Mouse (Mus musculus) stomach, embryonic 14.5 days (tissue): ENCODE measurements around the gene Bcam. TPM values are rescaled to one million over a fixed set of nuclear protein-coding genes. Genes with fewer than 3 reads are reported as not detected.

Experiments used
- ATAC-seq: fragments of 200-750 bp; cut with Nextera tagmentation; 2 replicates; pipeline ENCODE4 v1.8.0; 2017; ENCODE audit warnings: low read depth, moderate TSS enrichment; ENCODE audit not compliant: insufficient number of reproducible peaks, insufficient read depth, low FRiP score
- H3K27ac ChIP-seq: fragments of 300-500 bp; sonication (generic); 2 replicates; pipeline ENCODE4 v1.5.1; 2014; ENCODE audit warnings: mild to moderate bottlenecking, low read length, moderate library complexity, mixed read lengths
- H3K27me3 ChIP-seq: fragments of 300-500 bp; sonication (generic); 2 replicates; pipeline ENCODE4 v1.6.1; 2014; ENCODE audit warnings: low read length, control low read depth, mixed read lengths; ENCODE audit not compliant: control insufficient read depth, insufficient read depth
- H3K36me3 ChIP-seq: fragments of 300-500 bp; sonication (generic); 2 replicates; pipeline ENCODE4 v1.6.1; 2014; ENCODE audit warnings: mild to moderate bottlenecking, control low read depth, low read length, moderate library complexity, mixed read lengths; ENCODE audit not compliant: control insufficient read depth, insufficient read depth
- H3K4me1 ChIP-seq: fragments of 300-500 bp; sonication (generic); 2 replicates; pipeline ENCODE4 v1.6.1; 2014; ENCODE audit warnings: low read length, control low read depth, mixed read lengths; ENCODE audit not compliant: control insufficient read depth, insufficient read depth
- H3K4me2 ChIP-seq: fragments of 300-500 bp; sonication (generic); replicated peaks from 2 replicates; pipeline ENCODE4 v1.6.1; 2014; ENCODE audit warnings: low read depth, low read length, control low read depth
- H3K4me3 ChIP-seq: fragments of 300-500 bp; sonication (generic); 2 replicates; pipeline ENCODE4 v1.5.1; 2014; ENCODE audit warnings: low read depth, low read length, control low read depth
- H3K9ac ChIP-seq: fragments of 300-500 bp; sonication (generic); replicated peaks from 2 replicates; pipeline ENCODE4 v1.6.1; 2014; ENCODE audit warnings: low read depth, mild to moderate bottlenecking, control low read depth, low read length, moderate library complexity, mixed read lengths
- H3K9me3 ChIP-seq: fragments of 300-500 bp; sonication (generic); 2 replicates; pipeline ENCODE4 v1.6.1; 2016; ENCODE audit warnings: low read depth, low read length, control low read depth; ENCODE audit not compliant: control insufficient read depth
- WGBS: fragments of 180-500 bp; shearing (Covaris S2); extraction: QIAGEN DNeasy Blood & Tissue Kit; methylation state at CpG from one replicate; pipeline ENCODE4 v1.1.7; 2014; 5-methylcytosine and 5-hydroxymethylcytosine counted together
- polyA plus RNA-seq: library from polyadenylated mRNA; unstranded; fragments of >200 nt; fragmentation: Nextera tagmentation; extraction: Ambion mirVana; gene quantifications from 2 replicates; pipeline ENCODE4 v1.2.1, GENCODE M21; 2014

Bcam gene
- polyA plus RNA-seq, 1 experiment from 2014 or later, result 156 TPM

- peak; percentile 60 for ATAC-seq
- H3K4me2 ChIP-seq, result peak overlapping the region; percentile 23
- H3K4me3 ChIP-seq, result no peak overlapping the region; the same call in 1 of the 2 replicates
- 12% methylated on average over 22 of the region's 22 CpGs for WGBS
- no peak overlapping the region for H3K9ac ChIP-seq
- H3K36me3 ChIP-seq, result no peaks in the 10 kb centered on the region
- H3K4me1 ChIP-seq, result peaks cover 10% of the 10 kb centered on the region; the same call in 1 of the 2 replicates
- H3K9me3 ChIP-seq, result no peaks in the 10 kb centered on the region
- no peaks in the 10 kb centered on the region; the same call in 1 of the 2 replicates for H3K27me3 ChIP-seq
- no peak overlapping the region for H3K27ac ChIP-seq
Measured at GRCm38 (mm10) chr7:19811114-19811513, 40.3 kb upstream of the Bcam start.

GRCm38 (mm10) chr7:19809369-19809768 lies 38.6 kb upstream of the Bcam start:
- H3K4me2 ChIP-seq, result peak overlapping the region; percentile 24; the same call in 1 of the 2 replicates
- H3K36me3 ChIP-seq, result no peaks in the 10 kb centered on the region
- no peak overlapping the region for H3K27ac ChIP-seq
- no peak overlapping the region for H3K9ac ChIP-seq
- H3K9me3 ChIP-seq, result no peaks in the 10 kb centered on the region
- H3K4me1 ChIP-seq, result peaks cover 6% of the 10 kb centered on the region; the same call in 1 of the 2 replicates
- no peak overlapping the region for H3K4me3 ChIP-seq
- H3K27me3 ChIP-seq, result no peaks in the 10 kb centered on the region; the same call in 1 of the 2 replicates
- WGBS, result 11% methylated on average over 27 of the region's 27 CpGs
- no peak for ATAC-seq

DNA sequence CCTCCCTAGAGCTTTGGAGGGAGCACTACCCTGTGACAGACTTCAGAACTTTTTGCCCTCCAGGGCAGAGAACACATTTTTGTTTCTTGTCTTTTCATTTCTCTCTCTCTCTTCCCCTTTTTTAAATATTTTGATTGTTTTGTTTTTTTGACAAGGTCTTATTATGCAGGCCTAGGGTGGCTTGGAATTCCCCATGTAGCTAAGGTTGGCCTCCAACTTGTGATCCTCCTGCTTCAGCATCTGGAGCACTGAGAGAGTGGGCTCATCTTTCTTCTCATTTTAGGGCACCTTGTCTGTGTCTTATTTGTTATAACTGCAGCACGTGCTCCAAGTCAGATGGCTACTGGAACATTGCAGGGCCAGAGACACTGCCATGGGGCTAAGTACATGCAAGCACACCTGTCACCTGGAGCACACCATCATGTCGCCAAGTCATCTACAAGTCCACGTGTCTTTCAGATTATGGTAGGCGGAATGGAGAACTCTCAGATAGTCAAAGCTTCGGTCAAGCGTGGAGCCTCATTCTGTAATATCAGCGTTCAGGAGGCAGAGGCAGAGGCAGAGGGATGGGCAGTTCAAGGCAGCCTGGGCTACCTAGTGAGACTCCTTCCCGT lies 35.6 kb upstream of the Bcam start:
- H3K4me3 ChIP-seq, result no peak overlapping the region
- no peak overlapping the region for H3K9ac ChIP-seq
- no peak overlapping the region for H3K4me2 ChIP-seq
- H3K36me3 ChIP-seq, result no peaks in the 10 kb centered on the region
- WGBS, result 89% methylated on average over 8 of the region's 8 CpGs
- no peak overlapping the region for H3K27ac ChIP-seq
- peaks cover 6% of the 10 kb centered on the region; the same call in 1 of the 2 replicates for H3K4me1 ChIP-seq
- H3K27me3 ChIP-seq, result no peaks in the 10 kb centered on the region; the same call in 1 of the 2 replicates
- no peaks in the 10 kb centered on the region for H3K9me3 ChIP-seq
- no peak for ATAC-seq

GRCm38 (mm10) chr7:19802995-19803394 lies 32.2 kb upstream of the Bcam start:
- Histone ChIP-seq H3K27me3 (no peaks in the 10 kb centered on the region), H3K9ac (no peak overlapping the region), H3K9me3 (no peaks in the 10 kb centered on the region), H3K4me3 (no peak overlapping the region), H3K36me3 (no peaks in the 10 kb centered on the region), H3K4me1 (no peaks in the 10 kb centered on the region), H3K4me2 (no peak overlapping the region), H3K27ac (no peak overlapping the region)
- no peak; the same call in 1 of the 2 replicates for ATAC-seq
- 22% methylated on average over 7 of the region's 7 CpGs for WGBS

GRCm38 (mm10) chr7:19800764-19801163 lies 29.9 kb upstream of the Bcam start:
- no peak for ATAC-seq
- no peak overlapping the region for H3K4me3 ChIP-seq
- H3K4me1 ChIP-seq, result no peaks in the 10 kb centered on the region
- H3K36me3 ChIP-seq, result no peaks in the 10 kb centered on the region
- WGBS, result 18% methylated on average over 2 of the region's 2 CpGs
- H3K27ac ChIP-seq, result no peak overlapping the region
- H3K9me3 ChIP-seq, result no peaks in the 10 kb centered on the region
- no peak overlapping the region for H3K4me2 ChIP-seq
- peaks cover 10% of the 10 kb centered on the region; the same call in 1 of the 2 replicates for H3K27me3 ChIP-seq
- no peak overlapping the region for H3K9ac ChIP-seq

DNA sequence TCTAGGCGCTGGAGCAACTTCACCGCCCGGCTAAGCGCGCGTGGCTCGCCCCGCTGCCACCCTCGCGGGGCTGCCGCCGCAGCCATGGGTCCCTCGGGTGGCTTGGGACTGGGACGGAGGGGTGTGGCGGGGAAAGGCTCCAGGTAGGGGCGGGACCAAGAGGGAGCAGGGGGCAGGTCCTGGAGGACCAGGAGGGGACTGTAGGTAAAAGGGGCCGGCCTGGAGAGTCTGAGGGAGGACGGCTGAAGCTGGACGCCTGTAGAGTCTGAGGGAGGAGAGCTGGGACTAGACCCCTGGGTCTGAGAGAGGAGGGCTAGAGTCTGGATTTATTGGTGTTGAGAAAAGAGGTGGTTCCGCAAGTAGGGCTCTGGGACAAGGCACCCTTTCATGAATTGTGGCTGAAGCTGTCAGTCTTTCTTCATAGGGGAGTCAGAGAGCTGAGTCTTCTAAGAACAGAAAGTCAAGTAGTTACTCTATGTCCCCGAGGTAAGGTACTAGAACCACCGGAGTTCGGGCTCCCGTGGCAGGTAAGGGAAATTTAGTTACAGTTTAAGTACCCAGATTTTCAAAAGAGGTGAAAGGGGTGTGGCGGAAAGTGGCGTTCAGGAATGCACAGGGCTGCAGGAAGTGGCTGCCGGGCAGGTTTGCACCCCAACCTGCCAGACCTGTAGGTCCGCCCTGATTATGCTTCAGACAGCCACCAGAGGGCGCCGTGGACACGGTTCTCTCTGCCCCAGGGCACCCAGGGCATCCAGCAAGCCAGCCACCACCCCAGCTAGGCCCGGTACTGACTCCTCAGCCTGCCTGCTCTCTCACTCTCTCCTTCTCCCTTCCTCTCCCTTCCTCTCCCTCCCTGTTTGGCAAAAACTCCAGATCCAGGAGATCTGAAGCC lies 26.1 kb upstream of the Bcam start, which contains the start of gene Cblc:
TSS of gene Cblc (minus strand) at position 113 of the 892 bp plus-strand sequence.
- H3K4me2 ChIP-seq, result peak within 1 kb of the TSS; percentile 40
- WGBS, result 3% methylated on average over 32 of the region's 32 CpGs
- no peaks in the 10 kb centered on the region for H3K9me3 ChIP-seq
- H3K4me1 ChIP-seq, result no peaks in the 10 kb centered on the region
- peak within 1 kb of the TSS; percentile 80 for H3K27ac ChIP-seq
- H3K27me3 ChIP-seq, result peaks cover 14% of the 10 kb centered on the region; the same call in 1 of the 2 replicates
- peak; percentile 90 for ATAC-seq
- H3K4me3 ChIP-seq, result peak within 1 kb of the TSS; percentile 34
- no peaks in the 10 kb centered on the region for H3K36me3 ChIP-seq
- H3K9ac ChIP-seq, result peak within 1 kb of the TSS; percentile 25; the same call in 1 of the 2 replicates

DNA sequence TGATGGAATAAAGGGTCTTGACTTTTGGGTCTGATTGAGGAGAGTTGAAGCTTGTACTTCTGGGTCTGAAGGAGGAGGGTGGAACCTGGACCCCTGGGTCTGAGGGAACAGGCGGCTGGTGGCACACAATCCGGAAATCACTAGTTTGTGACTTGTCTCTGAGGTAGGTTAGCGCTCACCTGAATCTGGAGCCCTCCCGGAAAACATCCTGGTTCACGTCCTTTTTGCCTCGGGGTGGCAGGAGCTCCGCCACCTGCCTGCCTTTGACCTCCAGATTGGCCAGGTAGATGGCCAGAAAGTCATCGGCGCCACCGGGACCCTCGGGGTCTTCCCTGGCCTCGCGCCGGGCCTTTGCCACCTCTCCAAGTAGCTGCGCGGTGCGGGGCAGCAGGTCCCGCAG lies 25.4 kb upstream of the Bcam start:
- Histone ChIP-seq H3K36me3 (no peaks in the 10 kb centered on the region), H3K27me3 (peaks cover 14% of the 10 kb centered on the region; the same call in 1 of the 2 replicates), H3K9me3 (no peaks in the 10 kb centered on the region), H3K9ac (peak overlapping the region; percentile 25; the same call in 1 of the 2 replicates), H3K4me1 (no peaks in the 10 kb centered on the region), H3K27ac (no peak overlapping the region), H3K4me3 (peak overlapping the region; percentile 34), H3K4me2 (peak overlapping the region; percentile 40)
- 10% methylated on average over 18 of the region's 18 CpGs for WGBS
- ATAC-seq, result no peak; the same call in 1 of the 2 replicates

DNA sequence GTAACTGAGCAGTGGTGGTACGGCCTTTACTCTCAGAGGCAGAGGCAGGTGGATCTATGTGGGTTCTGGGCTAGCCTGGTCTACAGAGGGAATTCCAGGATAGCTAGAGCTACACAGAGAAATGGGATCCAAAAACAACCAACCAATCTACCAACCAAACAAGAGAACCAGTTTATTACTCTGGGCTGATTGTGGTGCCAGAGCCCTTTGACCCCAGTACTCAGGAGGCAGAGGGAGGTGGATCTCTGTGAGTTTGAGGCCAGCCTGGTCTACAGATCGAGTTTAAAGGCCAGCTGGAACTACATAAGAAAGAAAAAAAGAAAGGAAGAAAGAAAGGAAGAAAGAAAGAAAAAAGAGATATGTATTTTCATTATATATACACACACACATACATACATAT lies 24.4 kb upstream of the Bcam start:
- no peak for ATAC-seq
- 66% methylated on average over 2 of the region's 2 CpGs for WGBS
- no peaks in the 10 kb centered on the region for H3K36me3 ChIP-seq
- no peaks in the 10 kb centered on the region for H3K4me1 ChIP-seq
- peaks cover 14% of the 10 kb centered on the region; the same call in 1 of the 2 replicates for H3K27me3 ChIP-seq
- H3K27ac ChIP-seq, result no peak overlapping the region
- H3K4me3 ChIP-seq, result no peak overlapping the region
- no peak overlapping the region for H3K9ac ChIP-seq
- no peak overlapping the region for H3K4me2 ChIP-seq
- H3K9me3 ChIP-seq, result no peaks in the 10 kb centered on the region
